Mouse (Mus musculus): Measurements from ENCODE around the gene Timp2. TPM values are rescaled to one million over a fixed set of nuclear protein-coding genes. Genes with fewer than 3 reads are reported as not detected.
"Not testable (repeated sequence)": the region's sequence is repeated elsewhere in the genome, so short reads cannot be mapped to it uniquely, and the experiment has no call there.

Timp2 gene
- polyA plus RNA-seq (2017; shearing (Covaris generic)), result 10 to 100 TPM in 1 of 2 experiments, 1 to 10 TPM in 1; 9.5 to 10.5 TPM

GRCm38 (mm10) chr11:118355640-118356039 lies at the start of gene Timp2:
TSS of gene Timp2 (minus strand) at chr11:118355740.
- no peak for ATAC-seq

GRCm38 (mm10) chr11:118405311-118405710 lies 49.8 kb upstream of the Timp2 start:
- ATAC-seq, result no peak

DNA sequence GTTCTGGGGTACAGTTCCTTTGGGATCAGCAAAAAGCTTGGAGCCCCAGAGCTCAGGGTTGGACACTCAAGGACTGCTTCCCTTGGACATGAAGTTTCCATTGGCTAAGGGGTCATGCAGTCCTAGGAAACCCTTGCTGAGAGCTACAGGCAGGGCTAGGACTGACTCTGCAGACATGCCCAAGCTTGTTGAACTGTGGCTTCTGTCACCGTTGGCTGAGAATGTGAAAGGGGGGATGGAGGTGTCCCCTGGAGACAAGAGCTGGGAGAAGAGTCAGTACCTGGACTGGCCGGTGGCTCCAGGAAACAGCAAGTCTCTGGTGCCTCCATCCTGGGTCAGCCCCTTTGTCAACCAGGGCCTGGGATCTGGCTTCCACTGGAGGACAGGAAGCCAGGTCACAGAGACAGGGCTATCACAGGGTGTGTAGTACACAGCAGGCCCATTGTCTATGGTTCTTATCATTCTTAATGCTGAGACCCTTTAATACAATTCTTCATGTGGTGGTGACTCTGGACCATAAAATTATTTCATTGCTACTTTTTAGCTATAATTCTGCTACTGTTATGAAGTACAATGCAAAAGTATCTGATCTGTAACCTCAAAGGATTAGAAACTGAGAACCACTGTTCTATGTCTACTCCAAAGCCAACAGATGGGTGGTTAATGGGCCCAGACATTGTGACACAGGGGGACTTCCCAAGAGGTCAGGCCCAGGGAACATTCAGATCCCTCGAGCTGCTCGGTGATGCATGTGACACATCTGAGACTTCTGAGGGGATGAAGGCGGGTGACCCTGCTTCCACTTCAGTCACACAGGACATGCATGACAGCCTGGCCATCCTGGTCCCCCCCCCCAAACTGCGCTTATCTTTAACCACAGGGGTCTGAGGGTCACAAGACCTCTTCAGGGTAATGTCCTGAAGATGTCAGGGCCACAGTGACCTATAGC lies 48.7 kb upstream of the Timp2 start:
- ATAC-seq, result no peak

DNA sequence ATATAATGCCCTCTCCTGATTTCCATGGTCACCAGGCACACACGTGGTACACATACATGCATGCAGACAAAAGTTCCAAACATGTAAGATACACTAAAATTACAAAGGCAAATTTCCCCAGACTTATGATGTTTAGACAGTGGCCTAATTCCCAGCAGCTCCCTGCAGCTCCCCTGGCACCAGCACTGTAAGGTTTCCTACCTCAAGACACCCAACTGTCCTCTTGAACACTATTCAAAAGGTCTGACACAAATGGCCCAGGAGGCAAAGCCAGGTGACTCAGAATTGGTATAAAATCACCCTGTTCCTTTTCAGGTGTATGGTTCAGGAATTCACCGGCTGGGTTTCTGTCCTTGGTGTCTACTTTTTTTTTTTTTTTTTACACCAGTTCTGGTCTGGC lies 47.6 kb upstream of the Timp2 start:
- no peak for ATAC-seq

DNA sequence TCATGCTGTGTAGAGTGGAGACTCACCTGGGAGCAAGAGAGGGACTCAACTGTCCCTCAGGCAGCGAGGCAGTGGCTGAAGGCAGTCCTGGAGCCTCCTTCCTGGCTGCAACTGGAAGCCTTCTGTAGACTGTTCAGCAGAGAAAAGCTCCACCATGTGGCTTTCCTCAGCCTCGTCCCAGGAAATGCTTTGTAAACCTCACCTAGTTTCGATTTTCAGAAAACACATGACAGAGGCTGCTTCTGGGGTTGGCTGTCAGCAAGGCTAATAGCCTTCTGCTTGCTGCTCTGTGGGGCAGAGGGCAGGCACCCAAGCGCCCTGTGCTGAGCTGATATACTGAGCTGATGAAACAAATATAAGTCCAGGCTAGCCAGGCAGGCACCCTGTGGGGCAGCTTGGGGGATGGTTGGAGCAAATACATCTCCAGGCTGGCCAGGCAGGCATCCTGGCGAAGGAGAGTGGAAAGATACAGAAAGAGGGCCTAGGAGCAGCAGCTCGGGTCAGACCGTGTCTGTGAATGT lies 46.3 kb upstream of the Timp2 start, which contains the start of gene Lgals3bp:
Gene Lgals3bp, minus strand, starts transcription at position 333 of the 521 bp plus-strand sequence.
- peak; percentile 95 for ATAC-seq

DNA sequence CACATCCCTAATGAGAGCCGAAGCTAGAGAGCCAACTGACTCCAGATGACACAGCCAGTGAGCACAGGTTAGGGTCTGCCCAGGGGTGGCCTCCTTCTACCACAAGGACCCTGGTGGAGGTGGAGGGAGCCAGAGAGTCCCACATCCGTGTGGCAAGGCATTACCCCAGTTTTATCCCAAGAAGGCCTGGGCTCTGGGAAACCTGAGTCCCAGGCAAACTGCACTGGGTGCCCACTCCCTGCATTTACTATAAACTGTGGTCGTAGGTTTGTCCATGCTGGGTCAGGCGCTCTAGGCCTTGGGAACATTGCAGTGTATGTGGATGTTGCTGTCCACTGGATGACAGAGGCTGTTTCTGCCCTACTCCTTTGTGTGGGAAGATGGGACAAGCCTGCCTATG lies 45.7 kb upstream of the Timp2 start:
- ATAC-seq, result no peak

DNA sequence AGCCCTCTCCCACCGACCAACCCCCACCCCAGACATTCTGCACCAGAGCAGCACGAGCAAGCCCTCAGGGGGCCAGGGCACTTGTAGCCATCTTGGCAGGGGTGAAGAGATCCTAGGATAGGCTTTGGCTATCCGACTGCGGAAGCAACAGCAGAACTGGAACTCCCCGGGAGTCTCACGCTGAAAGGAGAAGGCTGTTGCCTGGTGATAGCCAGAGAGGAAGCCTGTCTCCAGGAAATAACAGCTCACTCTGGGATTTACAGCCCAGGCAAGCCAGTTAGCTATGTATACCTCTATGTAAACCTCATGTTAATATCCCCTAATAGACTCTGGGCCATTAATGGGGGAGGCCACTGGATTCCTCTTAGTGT lies 45.0 kb upstream of the Timp2 start:
- ATAC-seq, result no peak

DNA sequence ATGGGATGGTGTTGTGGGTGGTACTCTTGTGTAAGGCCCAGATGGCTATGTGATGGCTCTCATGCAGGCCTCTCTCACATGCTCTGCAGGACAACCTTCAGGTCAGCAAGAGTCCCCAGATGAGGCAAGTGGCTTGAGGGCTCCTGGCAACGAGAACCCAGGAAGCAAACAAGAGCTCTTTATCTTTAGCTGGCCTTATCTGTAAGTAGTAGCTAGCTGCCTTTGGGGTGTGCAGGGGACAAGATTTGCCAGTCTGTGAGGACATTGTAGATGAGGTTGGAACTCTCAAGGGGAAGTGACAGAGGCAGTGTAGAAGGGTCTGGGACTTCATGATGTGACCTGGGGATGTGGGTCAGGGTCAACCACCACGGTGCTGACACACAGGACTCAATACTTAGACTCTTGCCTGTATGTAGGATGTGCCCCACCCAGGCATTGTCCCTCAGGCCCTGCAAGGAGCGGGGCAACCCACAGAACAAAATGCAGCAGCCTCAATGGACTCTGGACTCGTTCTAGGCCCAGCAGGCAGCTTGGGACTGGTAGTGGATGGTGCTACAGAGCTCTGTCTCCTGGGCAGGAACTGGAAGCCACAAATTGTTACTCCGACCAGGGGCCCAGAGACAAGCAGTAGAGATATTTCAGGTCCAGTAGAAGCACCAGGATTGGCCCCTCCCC lies 44.5 kb upstream of the Timp2 start:
- ATAC-seq, result no peak

- ATAC-seq, result no peak
Observed at GRCm38 (mm10) chr11:118397806-118398530, 42.4 kb upstream of the Timp2 start.

DNA sequence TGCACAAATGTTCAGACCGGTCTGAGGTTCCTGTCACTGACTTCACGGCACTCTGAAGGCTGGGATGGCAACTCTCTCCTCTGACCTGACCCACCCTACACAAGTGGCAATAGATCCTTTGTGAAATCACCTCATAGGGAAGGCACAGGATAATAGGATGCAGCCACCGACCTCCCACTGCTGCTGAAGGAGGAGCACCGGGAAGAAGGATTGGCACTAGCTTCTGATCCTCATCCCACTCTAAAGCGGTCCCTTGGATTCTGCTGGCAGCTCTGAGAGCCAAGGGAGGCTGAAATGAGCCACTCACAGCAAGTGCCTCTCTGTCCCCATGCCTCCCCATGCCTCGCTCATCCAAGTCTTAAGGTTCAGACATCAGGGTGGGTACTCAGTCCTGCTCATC lies 39.0 kb upstream of the Timp2 start:
- ATAC-seq, result no peak

DNA sequence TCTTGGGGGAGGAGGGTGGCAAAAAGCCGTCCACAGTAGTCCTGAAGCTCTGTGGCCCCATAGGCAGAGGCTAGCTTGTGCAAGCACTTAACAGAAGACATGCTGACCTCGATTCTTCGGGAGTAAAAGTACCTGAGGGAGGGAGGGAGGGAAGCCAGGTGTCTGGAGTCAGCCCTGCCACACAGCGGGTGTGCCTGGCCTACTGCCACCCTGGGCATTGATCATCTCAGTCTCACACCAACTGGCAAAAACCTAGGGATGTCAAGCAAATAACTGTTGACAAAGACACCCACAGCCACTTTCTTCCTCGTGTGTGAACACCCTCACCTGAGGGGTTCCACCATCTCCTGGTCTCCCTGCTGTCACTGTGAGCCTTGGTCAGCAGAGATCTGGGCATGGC lies 38.5 kb upstream of the Timp2 start:
- ATAC-seq, result no peak

GRCm38 (mm10) chr11:118387816-118388215 lies 32.3 kb upstream of the Timp2 start:
- not testable (repeated sequence) for ATAC-seq

- ATAC-seq, result peak; percentile 62
Observed at GRCm38 (mm10) chr11:118379251-118380009, 23.9 kb upstream of the Timp2 start.

DNA sequence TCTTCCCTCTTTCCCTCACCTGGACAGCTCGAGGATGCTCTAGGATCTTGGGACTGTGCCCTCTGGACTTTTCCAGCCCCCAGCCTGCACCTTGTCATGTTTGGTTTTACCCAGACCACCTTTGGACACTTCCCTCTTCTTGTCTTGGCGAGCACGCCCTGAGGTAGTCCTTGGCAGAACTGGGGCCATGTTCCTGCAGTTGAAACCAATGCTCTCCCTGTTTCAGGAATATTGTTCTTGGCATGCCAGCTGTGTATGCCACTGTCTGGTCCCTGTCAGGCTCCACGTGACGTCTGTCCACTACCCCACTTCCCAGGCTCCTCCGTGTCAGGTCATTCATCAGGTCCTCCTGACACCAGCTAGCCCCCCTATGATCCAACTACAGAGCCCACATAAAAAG lies 23.1 kb upstream of the Timp2 start:
- no peak for ATAC-seq

DNA sequence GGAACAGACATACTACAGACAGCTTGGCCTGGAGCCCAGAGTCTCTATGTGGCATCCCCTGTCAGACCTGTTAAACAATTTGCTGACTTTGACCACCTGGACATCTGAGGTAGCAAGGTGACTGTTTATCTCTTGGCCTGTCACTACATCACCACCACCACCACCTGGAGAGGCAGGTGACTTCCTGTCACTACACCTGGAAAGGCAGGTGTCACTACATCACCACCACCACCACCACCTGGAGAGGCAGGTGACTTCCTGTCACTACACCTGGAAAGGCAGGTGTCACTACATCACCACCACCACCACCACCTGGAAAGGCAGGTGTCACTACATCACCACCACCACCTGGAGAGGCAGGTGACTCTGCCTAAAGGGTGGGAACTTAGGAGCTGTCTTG lies 20.8 kb upstream of the Timp2 start:
- ATAC-seq, result not testable (repeated sequence)

DNA sequence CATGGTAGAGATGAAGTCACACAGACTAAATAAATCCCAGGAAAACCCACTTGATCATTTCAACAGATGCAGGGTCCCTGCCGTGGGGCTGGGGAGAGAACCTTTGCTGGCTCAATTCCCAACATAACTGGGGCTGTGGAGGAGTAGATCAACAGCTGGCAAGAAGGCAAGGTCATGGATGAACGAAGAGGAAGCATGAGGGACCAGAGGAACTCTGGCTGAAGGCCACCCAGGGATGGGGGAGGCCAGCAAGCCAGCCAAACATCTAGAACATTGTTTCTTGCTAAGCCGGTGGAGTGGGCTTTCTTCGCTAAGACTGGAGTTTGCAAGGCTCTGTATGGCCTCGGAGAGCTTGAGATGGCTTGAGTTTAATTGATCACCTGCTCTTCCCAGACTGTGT lies 20.3 kb upstream of the Timp2 start:
- ATAC-seq, result no peak

- no peak for ATAC-seq
Observed at GRCm38 (mm10) chr11:118375461-118375860, 19.9 kb upstream of the Timp2 start.

GRCm38 (mm10) chr11:118375006-118375405 lies 19.5 kb upstream of the Timp2 start:
- no peak for ATAC-seq

DNA sequence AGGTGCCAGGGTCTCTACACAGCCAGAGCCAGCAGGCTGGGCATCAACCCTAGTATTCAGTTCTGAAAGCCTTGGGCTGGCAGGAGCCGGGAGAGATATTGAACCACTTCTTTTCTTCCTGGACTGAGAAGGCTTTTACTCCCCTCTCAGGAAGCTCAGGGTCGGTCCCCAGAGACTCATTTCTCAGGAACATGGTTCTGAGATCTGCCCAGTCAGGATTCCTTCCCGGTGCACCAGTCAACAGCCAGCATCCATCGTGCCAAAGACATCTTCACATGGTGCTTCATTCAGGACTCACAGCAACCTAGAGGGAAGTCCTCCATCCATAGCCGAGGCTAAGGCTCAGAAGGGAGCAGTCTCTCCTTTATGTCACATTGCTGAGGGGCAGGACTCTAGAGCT lies 19.0 kb upstream of the Timp2 start:
- ATAC-seq, result no peak

- no peak for ATAC-seq
Observed at GRCm38 (mm10) chr11:118372641-118373040, 17.1 kb upstream of the Timp2 start.

- no peak for ATAC-seq
Observed at GRCm38 (mm10) chr11:118371876-118372275, 16.3 kb upstream of the Timp2 start.

- ATAC-seq, result no peak
Observed at GRCm38 (mm10) chr11:118369657-118370056, 14.1 kb upstream of the Timp2 start.

Measured in CD4-positive, CD25-positive, alpha-beta regulatory T cell, adult 4 months (primary cell).